Mouse (Mus musculus): Measurements from ENCODE around the gene Psg22. TPM values are rescaled to one million over a fixed set of nuclear protein-coding genes. Genes with fewer than 3 reads are reported as not detected.
A peak's percentile ranks its signal among the peaks of the same experiment; 100 is the strongest.
"Not testable (repeated sequence)": the region's sequence is repeated elsewhere in the genome, so short reads cannot be mapped to it uniquely, and the experiment has no call there.

Gene Psg22
- polyA plus RNA-seq, 1 experiment from 2014 or later, result 0.23 TPM

DNA sequence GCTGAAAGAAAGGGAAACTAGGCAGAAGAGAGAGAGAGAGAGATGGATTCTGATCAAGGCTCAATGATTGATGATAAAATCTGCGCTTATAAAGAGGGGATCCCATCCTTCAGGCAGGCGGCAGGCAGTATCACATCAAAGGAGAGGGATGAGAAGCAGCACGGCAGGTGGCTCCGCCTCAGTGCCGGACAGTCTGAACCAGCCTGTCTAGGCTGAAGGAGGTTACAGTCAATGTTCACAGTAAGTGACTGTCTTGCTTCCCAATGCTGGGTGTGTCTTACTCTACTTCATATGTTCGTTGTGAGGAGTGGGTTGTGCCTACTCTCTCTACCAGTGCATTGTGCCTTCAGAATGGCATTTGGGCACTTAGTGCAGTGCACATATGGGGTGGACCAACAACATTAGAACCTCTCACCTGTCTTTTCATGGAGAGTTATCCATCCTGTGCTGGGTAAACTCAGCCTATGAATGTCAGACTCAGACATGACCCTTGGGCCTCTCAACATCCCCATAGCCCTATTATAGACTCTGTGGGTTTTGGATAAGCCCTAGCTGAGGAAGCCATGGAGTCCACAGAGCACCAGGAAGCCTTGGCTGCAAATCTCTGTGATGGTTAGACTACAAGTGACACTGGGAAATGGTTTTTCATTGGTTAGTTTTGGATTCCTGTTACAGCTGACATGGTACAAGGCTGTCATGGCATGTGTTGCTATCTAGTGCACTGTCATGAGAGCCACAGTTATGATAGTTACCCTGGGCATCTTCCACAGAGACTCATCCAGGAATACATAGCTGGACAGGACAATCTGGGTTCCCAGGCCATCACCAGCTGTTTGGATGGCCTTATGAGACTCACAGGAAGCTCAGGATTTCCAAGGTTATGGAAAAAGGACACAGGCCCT, 31.4 kb downstream of the Psg22 start:
- no peak overlapping the region for H3K9ac ChIP-seq (replicated peaks)

DNA sequence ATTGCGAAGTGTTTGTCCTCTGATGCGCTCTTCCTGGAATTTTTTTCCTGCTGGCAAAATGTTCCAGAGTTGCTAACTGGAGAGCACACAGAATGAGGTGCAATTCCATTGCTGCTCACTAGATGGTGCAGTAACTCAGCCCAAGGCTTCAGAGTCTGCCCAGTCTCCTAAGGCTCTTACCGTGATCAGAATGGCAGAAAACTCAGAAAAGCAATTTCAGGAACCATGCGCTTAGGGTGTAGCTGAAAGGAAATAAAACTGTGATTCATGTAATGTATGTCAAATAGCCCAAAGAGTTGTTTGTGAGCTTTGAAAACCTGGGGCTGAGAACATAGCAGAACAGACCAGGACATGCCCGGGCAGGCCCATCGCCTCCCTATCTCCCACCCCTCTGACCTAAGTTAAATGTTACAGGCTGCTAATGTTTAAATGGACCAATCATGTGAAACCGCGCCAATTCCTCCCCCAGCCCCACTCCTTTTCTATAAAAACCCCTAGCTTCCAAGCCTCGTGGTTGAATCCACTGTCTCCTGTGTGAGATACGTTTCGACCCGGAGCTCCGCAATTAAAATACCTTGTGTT, 32.1 kb downstream of the Psg22 start:
- not testable (repeated sequence) for H3K9me3 ChIP-seq (ENCODE audit: low read length); H3K27me3 ChIP-seq (ENCODE audit: insufficient read depth, low read length); H3K4me2 ChIP-seq (ENCODE audit: low read depth, low read length); H3K36me3 ChIP-seq (replicated peaks; ENCODE audit: insufficient read depth, low read length); H3K9ac ChIP-seq (replicated peaks); H3K4me1 ChIP-seq (ENCODE audit: insufficient read depth); H3K4me3 ChIP-seq (ENCODE audit: low read depth, low read length); H3K27ac ChIP-seq (ENCODE audit: low read depth)
- DNase-seq, result peak; percentile 55
- ATAC-seq, result peak; percentile 64
- WGBS (ENCODE audit: insufficient replicate concordance), result 50% methylated on average over 11 of the region's 13 CpGs
- peak; percentile 85 for TF ChIP-seq CTCF (IDR thresholded peaks at IDR 0.05; ENCODE audit: low read depth)

More for the DNA sequence above, 31.4 kb downstream of the Psg22 start:
- Histone ChIP-seq H3K27me3 (ENCODE audit: insufficient read depth, low read length) (no peaks in the 10 kb centered on the region), H3K4me3 (ENCODE audit: low read depth, low read length) (no peak overlapping the region), H3K36me3 (replicated peaks; ENCODE audit: insufficient read depth, low read length) (no peaks in the 10 kb centered on the region), H3K4me1 (ENCODE audit: insufficient read depth) (no peaks in the 10 kb centered on the region), H3K27ac (ENCODE audit: low read depth) (no peak overlapping the region), H3K9me3 (ENCODE audit: low read length) (no peaks in the 10 kb centered on the region), H3K4me2 (ENCODE audit: low read depth, low read length) (no peak overlapping the region)
- no peak for DNase-seq
- 41% methylated on average over 6 of the region's 6 CpGs for WGBS (ENCODE audit: insufficient replicate concordance)
- TF ChIP-seq EP300 (IDR thresholded peaks at IDR 0.05; ENCODE audit: low read depth) (no peak), CTCF (IDR thresholded peaks at IDR 0.05; ENCODE audit: low read depth) (no peak)
- no peak for ATAC-seq

DNA sequence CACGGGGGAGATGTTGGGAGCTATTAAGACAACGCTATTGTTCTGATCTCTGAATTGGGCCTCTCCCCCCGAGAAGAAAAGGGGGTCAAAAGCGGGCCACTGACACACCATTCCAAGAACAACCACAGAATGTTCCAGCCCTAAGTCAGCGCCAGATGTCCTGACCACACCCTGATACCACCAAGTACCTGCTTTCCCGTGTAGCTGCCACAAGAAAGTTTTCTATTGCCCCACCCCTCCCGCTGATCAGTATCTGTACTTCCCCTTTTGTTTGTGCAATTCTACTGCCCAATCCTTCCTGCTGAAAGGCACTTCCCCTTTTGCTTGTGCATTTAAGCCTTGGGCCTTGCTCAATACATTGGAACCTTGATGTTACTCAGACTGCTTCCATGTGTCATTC, 42.3 kb downstream of the Psg22 start:
- H3K36me3 ChIP-seq (replicated peaks; ENCODE audit: insufficient read depth, low read length); H3K9me3 ChIP-seq (ENCODE audit: low read length); H3K27me3 ChIP-seq (ENCODE audit: insufficient read depth, low read length); H3K9ac ChIP-seq (replicated peaks); H3K4me1 ChIP-seq (ENCODE audit: insufficient read depth); H3K4me2 ChIP-seq (ENCODE audit: low read depth, low read length); ATAC-seq; H3K4me3 ChIP-seq (ENCODE audit: low read depth, low read length); DNase-seq; H3K27ac ChIP-seq (ENCODE audit: low read depth): not testable (repeated sequence)
- WGBS (ENCODE audit: insufficient replicate concordance), result 60% methylated on average over 7 of the region's 7 CpGs

DNA sequence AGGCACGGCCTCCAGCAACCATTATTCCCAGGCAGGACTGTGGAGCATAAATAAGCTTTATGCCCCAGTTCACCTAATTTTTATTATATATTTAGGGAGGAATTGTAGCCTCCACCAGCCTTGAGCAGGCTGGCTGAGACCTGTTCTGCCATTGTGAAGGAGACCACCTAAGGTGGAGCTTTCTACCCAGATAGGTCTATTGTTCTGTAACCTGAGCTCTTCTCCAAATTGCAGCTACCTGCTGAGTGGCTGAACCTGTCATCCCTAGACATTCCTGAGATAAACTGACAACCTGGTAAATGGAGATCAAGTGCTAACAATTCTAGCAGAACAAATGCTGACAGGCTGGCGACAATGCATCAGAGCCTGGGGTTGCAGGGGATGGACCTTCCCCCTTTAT, 45.0 kb downstream of the Psg22 start:
- not testable (repeated sequence) for H3K4me1 ChIP-seq (ENCODE audit: insufficient read depth); ATAC-seq; H3K27me3 ChIP-seq (ENCODE audit: insufficient read depth, low read length); H3K27ac ChIP-seq (ENCODE audit: low read depth); H3K9me3 ChIP-seq (ENCODE audit: low read length); DNase-seq; H3K9ac ChIP-seq (replicated peaks); H3K36me3 ChIP-seq (replicated peaks; ENCODE audit: insufficient read depth, low read length); H3K4me3 ChIP-seq (ENCODE audit: low read depth, low read length); H3K4me2 ChIP-seq (ENCODE audit: low read depth, low read length)
- 70% methylated on average over 1 of the region's 2 CpGs for WGBS (ENCODE audit: insufficient replicate concordance)

Other genes with a start within 250 kb of the Psg22 start
- not detected in 2 replicates for gene Psg26, start 233.9 kb upstream of the Psg22 start, polyA plus RNA-seq (2015; fragmentation: Nextera tagmentation; extraction: Ambion mirVana)
- not detected in 2 replicates for gene Psg25, start 185.8 kb upstream of the Psg22 start, polyA plus RNA-seq (2015; fragmentation: Nextera tagmentation; extraction: Ambion mirVana)
- not detected in 2 replicates for gene Psg27, start 150.8 kb upstream of the Psg22 start, polyA plus RNA-seq (2015; fragmentation: Nextera tagmentation; extraction: Ambion mirVana)
- not detected in 2 replicates for gene Psg23, start 101.6 kb upstream of the Psg22 start, polyA plus RNA-seq (2015; fragmentation: Nextera tagmentation; extraction: Ambion mirVana)
- gene Psg21, start 61.4 kb upstream of the Psg22 start, polyA plus RNA-seq (2015; fragmentation: Nextera tagmentation; extraction: Ambion mirVana), result not detected in 2 replicates
- not detected in 2 replicates for gene Psg20, start 31.9 kb upstream of the Psg22 start, polyA plus RNA-seq (2015; fragmentation: Nextera tagmentation; extraction: Ambion mirVana)
- gene Psg19, start 80.4 kb downstream of the Psg22 start, polyA plus RNA-seq (2015; fragmentation: Nextera tagmentation; extraction: Ambion mirVana), result not detected in 2 replicates
- not detected in 2 replicates for gene Psg17, start 103.5 kb downstream of the Psg22 start, polyA plus RNA-seq (2015; fragmentation: Nextera tagmentation; extraction: Ambion mirVana)
- 0.17 and 0.36 TPM in 2 replicates for gene Mill2, start 121.9 kb downstream of the Psg22 start, polyA plus RNA-seq (2015; fragmentation: Nextera tagmentation; extraction: Ambion mirVana)
- 118 and 119 TPM in 2 replicates for gene Pglyrp1, start 153.2 kb downstream of the Psg22 start, polyA plus RNA-seq (2015; fragmentation: Nextera tagmentation; extraction: Ambion mirVana)
- gene Ccdc61, start 192.3 kb downstream of the Psg22 start, polyA plus RNA-seq (2015; fragmentation: Nextera tagmentation; extraction: Ambion mirVana), result 5.6 and 7.5 TPM in 2 replicates
- gene Nova2, start 207.8 kb downstream of the Psg22 start, polyA plus RNA-seq (2015; fragmentation: Nextera tagmentation; extraction: Ambion mirVana), result 0.08 and 0.12 TPM in 2 replicates

Measured in liver, postnatal 0 days (tissue).